13 mouse cellular contexts compared by ENCODE assay signal in the genomic region with DNA sequence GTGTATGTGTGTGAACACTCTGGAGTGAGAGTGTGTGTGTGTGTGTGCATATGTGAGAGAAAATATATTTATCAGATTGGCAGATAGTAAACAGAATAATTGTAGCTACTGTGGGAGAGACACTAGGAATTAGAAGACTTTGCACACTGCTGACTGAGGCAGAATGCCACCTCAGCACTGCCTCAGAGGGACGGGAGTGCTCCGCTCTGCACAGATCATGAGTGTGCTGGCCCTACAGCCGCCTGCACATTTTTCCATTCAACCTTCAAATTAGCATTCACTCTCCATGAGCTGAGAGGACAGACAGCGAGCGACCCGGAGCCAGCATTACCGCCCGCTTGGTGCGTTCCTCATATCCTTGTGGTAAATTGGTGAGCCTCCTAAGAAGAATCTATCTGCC.
A peak's percentile ranks its signal among the peaks of the same experiment; 100 is the strongest.
DNase-seq lines count a peak whose midpoint lies in the region; ATAC-seq and TF ChIP-seq lines count a peak whose summit lies in the region.
"Had no signal": no experiment of that assay in that cellular context is flagged by ENCODE, and none has a peak within 500 bp of the region (broad histone marks: within the 10 kb centered on the region; RNA-seq: fewer than 3 reads in every experiment).

No protein-coding gene starts in this region.

- H3K9me3 ChIP-seq in forebrain, embryonic 12.5 days, result no peaks in the 10 kb centered on the region
- no peaks in the 10 kb centered on the region for H3K9me3 ChIP-seq in forebrain, embryonic 14.5 days (replicated peaks; ENCODE audit: control insufficient read depth, low read length)
- H3K9me3 ChIP-seq in hindbrain, embryonic 15.5 days, result no peaks in the 10 kb centered on the region
- no peaks in the 10 kb centered on the region for H3K9me3 ChIP-seq in hindbrain, embryonic 10.5 days
- H3K9me3 ChIP-seq in E14TG2a.4 (ENCODE audit: low read length), result peaks cover 14% of the 10 kb centered on the region
- no peaks in the 10 kb centered on the region for H3K9me3 ChIP-seq in hindbrain, embryonic 16.5 days (ENCODE audit: control insufficient read depth, low read length)
- H3K9me3 ChIP-seq: liver, embryonic 15.5 days; neural tube, embryonic 12.5 days had no signal

- no peak overlapping the region for H3K27ac ChIP-seq in forebrain, embryonic 12.5 days
- H3K27ac ChIP-seq in forebrain, embryonic 14.5 days (ENCODE audit: low read depth, low read length), result no peak overlapping the region
- H3K27ac ChIP-seq in hindbrain, embryonic 15.5 days (replicated peaks), result peak overlapping the region; percentile 37; the same call in 1 of the 2 replicates
- no peak overlapping the region for H3K27ac ChIP-seq in hindbrain, embryonic 10.5 days
- H3K27ac ChIP-seq in hindbrain, embryonic 16.5 days (ENCODE audit: low read depth, low read length), result peak overlapping the region; percentile 29; the same call in 1 of the 2 replicates
- H3K27ac ChIP-seq: liver, embryonic 15.5 days; neural tube, embryonic 12.5 days had no signal

- H3K9ac ChIP-seq in forebrain, embryonic 12.5 days, result no peak overlapping the region
- no peak overlapping the region for H3K9ac ChIP-seq in forebrain, embryonic 14.5 days (ENCODE audit: low read length)
- H3K9ac ChIP-seq in hindbrain, embryonic 15.5 days, result no peak overlapping the region
- no peak overlapping the region for H3K9ac ChIP-seq in hindbrain, embryonic 16.5 days (ENCODE audit: low read depth, low read length)
- H3K9ac ChIP-seq: liver, embryonic 15.5 days; neural tube, embryonic 12.5 days had no signal

- H3K4me2 ChIP-seq in forebrain, embryonic 12.5 days, result no peak overlapping the region
- no peak overlapping the region for H3K4me2 ChIP-seq in forebrain, embryonic 14.5 days (ENCODE audit: low read length)
- H3K4me2 ChIP-seq in hindbrain, embryonic 15.5 days, result no peak overlapping the region
- H3K4me2 ChIP-seq in hindbrain, embryonic 16.5 days (ENCODE audit: low read length), result peak overlapping the region; percentile 10; the same call in 1 of the 2 replicates
- H3K4me2 ChIP-seq: liver, embryonic 15.5 days; neural tube, embryonic 12.5 days had no signal

- peaks cover 22% of the 10 kb centered on the region for H3K4me1 ChIP-seq in forebrain, embryonic 12.5 days
- peaks cover 5% of the 10 kb centered on the region for H3K4me1 ChIP-seq in forebrain, embryonic 14.5 days (ENCODE audit: control insufficient read depth, insufficient read depth, low read length)
- peaks cover 31% of the 10 kb centered on the region for H3K4me1 ChIP-seq in hindbrain, embryonic 15.5 days (replicated peaks)
- peaks cover 29% of the 10 kb centered on the region for H3K4me1 ChIP-seq in hindbrain, embryonic 10.5 days (replicated peaks)
- H3K4me1 ChIP-seq in E14TG2a.4 (replicated peaks; ENCODE audit: low read depth, low read length), result peaks cover 36% of the 10 kb centered on the region
- H3K4me1 ChIP-seq in hindbrain, embryonic 16.5 days (ENCODE audit: control insufficient read depth, insufficient read depth, low read depth, low read length), result peaks cover 4% of the 10 kb centered on the region; the same call in 1 of the 2 replicates

- peak; percentile 49; the same call in 1 of the 2 replicates for ATAC-seq in forebrain, embryonic 12.5 days (ENCODE audit: low FRiP score)
- no peak for ATAC-seq in forebrain, embryonic 14.5 days
- ATAC-seq in hindbrain, embryonic 15.5 days (ENCODE audit: low FRiP score, low read depth), result peak; percentile 68
- peak; percentile 57 for ATAC-seq in hindbrain, embryonic 16.5 days
- ATAC-seq: lung, postnatal 0 days had no signal

- no peaks in the 10 kb centered on the region for H3K36me3 ChIP-seq in forebrain, embryonic 12.5 days (replicated peaks)
- no peaks in the 10 kb centered on the region for H3K36me3 ChIP-seq in forebrain, embryonic 14.5 days (ENCODE audit: control insufficient read depth, insufficient read depth, low read length)
- no peaks in the 10 kb centered on the region for H3K36me3 ChIP-seq in hindbrain, embryonic 15.5 days
- no peaks in the 10 kb centered on the region for H3K36me3 ChIP-seq in hindbrain, embryonic 10.5 days
- H3K36me3 ChIP-seq in E14TG2a.4 (ENCODE audit: insufficient read depth, low read length), result no peaks in the 10 kb centered on the region
- no peaks in the 10 kb centered on the region for H3K36me3 ChIP-seq in hindbrain, embryonic 16.5 days (ENCODE audit: control insufficient read depth, insufficient read depth, low read length)
- H3K36me3 ChIP-seq: liver, embryonic 15.5 days; neural tube, embryonic 12.5 days had no signal

- 76% methylated on average over 9 of the region's 9 CpGs for WGBS in forebrain, embryonic 12.5 days
- WGBS in forebrain, embryonic 14.5 days, result 74% methylated on average over 9 of the region's 9 CpGs
- 55% methylated on average over 9 of the region's 9 CpGs for WGBS in hindbrain, embryonic 15.5 days
- WGBS in hindbrain, embryonic 10.5 days, result 81% methylated on average over 9 of the region's 9 CpGs
- WGBS in hindbrain, embryonic 16.5 days, result 56% methylated on average over 9 of the region's 9 CpGs

- DNase-seq in forebrain, embryonic 14.5 days (ENCODE audit: low spot score), result no peak
- no peak for DNase-seq in hindbrain, embryonic 10.5 days (ENCODE audit: low spot score)
- DNase-seq in embryo, embryonic 11 days, result no peak
- DNase-seq: cerebellum, adult 9-10 months; kidney, adult 11 months; layer of hippocampus, postnatal 36 days had no signal

- H3K4me3 ChIP-seq in forebrain, embryonic 12.5 days (replicated peaks), result no peak overlapping the region
- no peak overlapping the region for H3K4me3 ChIP-seq in forebrain, embryonic 14.5 days (ENCODE audit: low read depth, low read length)
- no peak overlapping the region for H3K4me3 ChIP-seq in hindbrain, embryonic 15.5 days
- no peak overlapping the region for H3K4me3 ChIP-seq in hindbrain, embryonic 10.5 days
- H3K4me3 ChIP-seq in E14TG2a.4 (replicated peaks; ENCODE audit: low read length), result peak overlapping the region; percentile 27; the same call in 1 of the 2 replicates
- H3K4me3 ChIP-seq in hindbrain, embryonic 16.5 days (ENCODE audit: low read length), result no peak overlapping the region
- H3K4me3 ChIP-seq: liver, embryonic 15.5 days; neural tube, embryonic 12.5 days had no signal

- TF ChIP-seq CTCF in E14TG2a.4 (conservative IDR thresholded peaks at IDR 0.05; ENCODE audit: low read length), result no peak

- no peaks in the 10 kb centered on the region for H3K27me3 ChIP-seq in forebrain, embryonic 12.5 days
- H3K27me3 ChIP-seq in forebrain, embryonic 14.5 days (replicated peaks; ENCODE audit: control insufficient read depth, insufficient read depth, low read length), result no peaks in the 10 kb centered on the region
- no peaks in the 10 kb centered on the region for H3K27me3 ChIP-seq in hindbrain, embryonic 15.5 days
- no peaks in the 10 kb centered on the region for H3K27me3 ChIP-seq in hindbrain, embryonic 10.5 days (ENCODE audit: insufficient read depth, poor library complexity, severe bottlenecking)
- no peaks in the 10 kb centered on the region for H3K27me3 ChIP-seq in E14TG2a.4 (ENCODE audit: insufficient read depth, low read length)
- H3K27me3 ChIP-seq in hindbrain, embryonic 16.5 days (replicated peaks; ENCODE audit: control insufficient read depth, insufficient read depth, low read length), result no peaks in the 10 kb centered on the region
- H3K27me3 ChIP-seq: liver, embryonic 15.5 days; neural tube, embryonic 12.5 days had no signal

Comparison
In these comparisons a context has a peak if more than half of its experiments do, and no peak if none do; other contexts are left out.
1. H3K27ac ChIP-seq: peak in hindbrain, embryonic 15.5 days (single experiment) and hindbrain, embryonic 16.5 days (single experiment); none in forebrain, embryonic 12.5 days (single experiment), forebrain, embryonic 14.5 days (single experiment) and hindbrain, embryonic 10.5 days (single experiment).